Mouse (Mus musculus) midbrain, embryonic 10.5 days (tissue): ENCODE measurements at regions not wholly inside any gene's neighbourhood (a gene's known extent, or its start where the extent isn't known, plus 50 kb on each side); places are given as distances from the start of the nearest gene placed in this dataset. TPM values are rescaled to one million over a fixed set of nuclear protein-coding genes. Genes with fewer than 3 reads are reported as not detected.

Source experiments
- DNase-seq: peaks from one replicate; pipeline ENCODE4 v3.0.0-alpha.2; 2017; ENCODE audit warnings: low spot score
- H3K27ac ChIP-seq: fragments of 300-500 bp; sonication (generic); replicated peaks from 2 replicates; pipeline ENCODE4 v1.5.1; 2016; ENCODE audit warnings: mild to moderate bottlenecking
- H3K27me3 ChIP-seq: fragments of 300-500 bp; sonication (generic); 2 replicates; pipeline ENCODE4 v1.6.1; 2016; ENCODE audit warnings: low read depth, mild to moderate bottlenecking; ENCODE audit not compliant: poor library complexity, severe bottlenecking
- H3K36me3 ChIP-seq: fragments of 300-500 bp; sonication (generic); 2 replicates; pipeline ENCODE4 v1.6.1; 2016; ENCODE audit warnings: mild to moderate bottlenecking, moderate library complexity
- H3K4me1 ChIP-seq: fragments of 300-500 bp; sonication (generic); 2 replicates; pipeline ENCODE4 v1.6.1; 2016
- H3K4me3 ChIP-seq: fragments of 300-500 bp; sonication (generic); 2 replicates; pipeline ENCODE4 v1.5.1; 2016; ENCODE audit warnings: mild to moderate bottlenecking, moderate library complexity
- H3K9me3 ChIP-seq: fragments of 300-500 bp; sonication (generic); replicated peaks from 2 replicates; pipeline ENCODE4 v1.6.1; 2016; ENCODE audit warnings: mild to moderate bottlenecking
- WGBS: fragments of 180-500 bp; shearing (Covaris S2); methylation state at CpG from one replicate; pipeline ENCODE4 v1.1.7; 2016; 5-methylcytosine and 5-hydroxymethylcytosine counted together
- microRNA-seq: library from miRNA; unstranded; fragments of <30 nt; microRNA quantifications from one replicate; pipeline ENCODE4, GENCODE M21; 2017

DNA sequence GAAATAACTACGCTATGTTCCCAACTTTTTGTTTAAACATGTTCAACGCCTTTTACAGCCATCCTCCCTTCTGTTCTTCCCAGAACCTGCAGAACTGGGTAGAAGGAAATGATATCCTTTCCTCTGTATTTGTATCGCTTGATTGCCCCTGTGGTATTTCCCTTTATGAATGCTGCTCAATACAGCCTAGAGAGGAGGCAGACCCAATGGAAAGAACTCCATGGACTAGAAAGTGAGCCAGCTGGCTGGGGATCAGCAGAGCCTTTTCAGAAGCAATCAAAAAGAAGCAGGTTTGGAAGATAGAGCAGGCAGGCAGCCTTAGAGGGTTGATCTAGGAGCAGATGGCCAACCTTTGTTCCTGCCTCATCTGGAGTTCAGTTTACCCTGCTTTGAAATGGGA, 233.8 kb upstream of the Atp11b start:
- H3K27ac ChIP-seq, result no peak overlapping the region
- 86% methylated on average over 3 of the region's 3 CpGs for WGBS

DNA sequence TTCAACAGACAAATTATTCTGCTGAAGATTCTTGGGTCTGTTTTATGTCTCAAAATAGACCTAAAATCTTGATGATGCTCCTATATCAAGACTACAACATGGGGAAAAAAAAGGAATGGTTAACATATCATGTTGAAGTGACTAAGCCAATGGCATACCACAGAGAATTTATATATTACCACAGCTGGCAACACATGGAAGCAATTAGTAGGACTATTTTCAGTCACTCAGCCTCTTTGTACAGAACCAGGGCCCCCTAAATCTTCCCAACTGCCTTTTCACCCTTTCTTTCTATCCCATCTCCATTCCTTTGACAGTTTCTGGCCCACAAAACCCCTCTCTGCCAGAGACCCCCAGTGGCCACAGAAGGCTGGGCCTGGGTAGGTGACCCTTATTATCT, 206.2 kb upstream of the Atp11b start:
- Histone ChIP-seq H3K4me1 (no peaks in the 10 kb centered on the region), H3K36me3 (no peaks in the 10 kb centered on the region), H3K4me3 (no peak overlapping the region), H3K27ac (no peak overlapping the region), H3K9me3 (no peaks in the 10 kb centered on the region), H3K27me3 (no peaks in the 10 kb centered on the region)
- DNase-seq, result no peak

More for the DNA sequence above, 233.8 kb upstream of the Atp11b start:
- H3K27me3 ChIP-seq, result no peaks in the 10 kb centered on the region
- H3K4me1 ChIP-seq, result peaks cover 4% of the 10 kb centered on the region; the same call in 1 of the 2 replicates
- no peak overlapping the region for H3K4me3 ChIP-seq
- no peak for DNase-seq
- H3K9me3 ChIP-seq, result no peaks in the 10 kb centered on the region
- no peaks in the 10 kb centered on the region for H3K36me3 ChIP-seq

DNA sequence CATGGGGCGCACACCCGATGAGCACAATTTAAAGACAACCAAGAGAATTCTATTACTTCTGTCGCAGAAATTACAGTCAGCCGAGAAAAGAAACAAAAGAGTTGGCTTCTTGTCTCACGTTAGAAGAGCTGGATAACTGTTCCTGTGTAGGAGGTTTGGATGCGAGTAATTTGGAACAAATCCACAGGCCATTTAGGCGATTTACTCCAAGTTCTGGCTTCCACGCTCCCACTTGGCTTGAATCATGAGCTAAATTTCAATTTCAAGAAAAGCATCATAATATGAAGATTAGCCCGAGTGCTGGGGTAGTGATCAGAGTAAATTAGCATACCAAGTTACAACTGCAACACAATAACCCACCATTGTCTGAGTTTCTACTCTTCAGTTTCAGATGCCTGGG, 202.1 kb upstream of the Atp11b start:
- Histone ChIP-seq H3K4me3 (no peak overlapping the region), H3K36me3 (no peaks in the 10 kb centered on the region), H3K9me3 (no peaks in the 10 kb centered on the region), H3K27ac (no peak overlapping the region), H3K4me1 (no peaks in the 10 kb centered on the region), H3K27me3 (no peaks in the 10 kb centered on the region)
- DNase-seq, result no peak
- WGBS, result 93% methylated on average over 9 of the region's 9 CpGs

DNA sequence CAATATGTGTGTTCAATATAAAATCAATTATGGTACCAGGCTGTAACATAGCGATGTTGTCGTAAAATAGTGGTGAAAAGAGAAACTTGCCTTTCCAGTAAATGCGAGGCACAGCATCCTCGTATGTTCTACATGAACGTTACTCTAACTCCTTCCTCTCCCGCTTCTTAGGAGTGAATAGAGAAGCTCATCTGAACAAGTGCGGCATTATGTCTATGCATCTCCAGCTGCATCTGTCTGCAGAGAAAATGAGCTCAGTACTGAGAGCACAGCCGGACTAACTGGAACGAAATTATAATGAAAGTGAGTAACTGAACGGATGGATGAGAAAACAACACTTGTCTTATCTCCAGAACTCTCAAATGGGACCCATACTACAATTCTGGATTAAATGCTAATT, 193.5 kb upstream of the Atp11b start:
- Histone ChIP-seq H3K27ac (no peak overlapping the region), H3K36me3 (no peaks in the 10 kb centered on the region), H3K4me3 (no peak overlapping the region), H3K9me3 (no peaks in the 10 kb centered on the region), H3K27me3 (no peaks in the 10 kb centered on the region), H3K4me1 (peaks cover 20% of the 10 kb centered on the region)
- 92% methylated on average over 10 of the region's 10 CpGs for WGBS
- no peak for DNase-seq

DNA sequence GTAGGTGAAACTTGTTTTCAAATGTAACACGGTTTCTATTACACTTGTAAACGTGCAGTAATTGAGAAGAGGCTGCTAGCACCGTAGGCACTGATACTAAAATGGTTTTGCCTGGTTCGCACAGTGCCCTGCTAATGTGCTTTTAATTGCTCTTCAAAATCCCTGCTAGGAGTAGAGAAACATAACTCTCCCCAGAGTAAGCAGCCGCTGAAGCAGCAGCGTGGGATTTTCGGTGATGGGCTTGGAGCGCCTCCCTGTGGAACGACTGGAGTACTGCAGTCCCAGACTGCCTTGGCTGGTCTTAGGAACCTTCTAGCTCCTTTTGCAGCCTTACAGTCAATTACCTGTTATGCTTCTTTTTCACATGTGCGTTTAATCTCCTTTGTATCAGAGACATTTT, 179.5 kb upstream of the Atp11b start:
- H3K27ac ChIP-seq, result no peak overlapping the region
- H3K4me1 ChIP-seq, result no peaks in the 10 kb centered on the region
- no peaks in the 10 kb centered on the region for H3K27me3 ChIP-seq
- H3K9me3 ChIP-seq, result no peaks in the 10 kb centered on the region
- DNase-seq, result peak; percentile 70
- no peaks in the 10 kb centered on the region for H3K36me3 ChIP-seq
- WGBS, result 22% methylated on average over 10 of the region's 10 CpGs
- H3K4me3 ChIP-seq, result no peak overlapping the region

Small RNA genes in the stretch of these regions (microRNA-seq; reads per million reads assigned to microRNA genes)
- gene Gm25442, result not detected
